Mouse (Mus musculus): ENCODE data around the gene Naa38.

Naa38 gene

GRCm38 (mm10) chr11:69395235-69395633, at the start of gene Naa38, which contains the start of gene Cyb5d1:
Gene Naa38, plus strand, starts transcription at chr11:69395487.
Gene Cyb5d1, minus strand, starts transcription at chr11:69395631.
- peak; percentile 95 for DNase-seq (ENCODE audit: low spot score)

- no peak for DNase-seq (ENCODE audit: low spot score)
Observed at GRCm38 (mm10) chr11:69346441-69346840, 48.8 kb upstream of the Naa38 start.

GRCm38 (mm10) chr11:69356544-69356943, 38.7 kb upstream of the Naa38 start:
- DNase-seq (ENCODE audit: low spot score): no peak

- no peak for DNase-seq (ENCODE audit: low spot score)
Observed at GRCm38 (mm10) chr11:69357690-69358089, 37.6 kb upstream of the Naa38 start.

- no peak for DNase-seq (ENCODE audit: low spot score)
Observed at GRCm38 (mm10) chr11:69362021-69362420, 33.3 kb upstream of the Naa38 start.

- DNase-seq (ENCODE audit: low spot score): peak; percentile 40
Observed at GRCm38 (mm10) chr11:69362479-69362878, 32.8 kb upstream of the Naa38 start.

- no peak for DNase-seq (ENCODE audit: low spot score)
Observed at GRCm38 (mm10) chr11:69364376-69364775, 30.9 kb upstream of the Naa38 start.

- peak; percentile 83 for DNase-seq (ENCODE audit: low spot score)
Observed at GRCm38 (mm10) chr11:69364910-69365309, 30.4 kb upstream of the Naa38 start.

GRCm38 (mm10) chr11:69365722-69366121, 29.6 kb upstream of the Naa38 start:
- DNase-seq (ENCODE audit: low spot score): peak; percentile 18

GRCm38 (mm10) chr11:69366157-69366854, 29.0 kb upstream of the Naa38 start:
- DNase-seq (ENCODE audit: low spot score): peak; percentile 94

GRCm38 (mm10) chr11:69366855-69367615, 28.3 kb upstream of the Naa38 start:
- peak; percentile 77 for DNase-seq (ENCODE audit: low spot score)

GRCm38 (mm10) chr11:69367616-69368355, 27.5 kb upstream of the Naa38 start:
- peak; percentile 82 for DNase-seq (ENCODE audit: low spot score)

GRCm38 (mm10) chr11:69368356-69369214, 26.7 kb upstream of the Naa38 start:
- peak; percentile 60 for DNase-seq (ENCODE audit: low spot score)

GRCm38 (mm10) chr11:69369215-69369989, 25.9 kb upstream of the Naa38 start, which contains the start of gene Chd3:
Gene Chd3, minus strand, starts transcription at chr11:69369406.
- peak; percentile 46 for DNase-seq (ENCODE audit: low spot score)

GRCm38 (mm10) chr11:69369990-69370816, 25.1 kb upstream of the Naa38 start:
- DNase-seq (ENCODE audit: low spot score): peak; percentile 49

GRCm38 (mm10) chr11:69370817-69371215, 24.5 kb upstream of the Naa38 start:
- DNase-seq (ENCODE audit: low spot score): peak; percentile 46

- peak; percentile 33 for DNase-seq (ENCODE audit: low spot score)
Observed at GRCm38 (mm10) chr11:69371601-69372000, 23.7 kb upstream of the Naa38 start.

GRCm38 (mm10) chr11:69372056-69372779, 23.1 kb upstream of the Naa38 start:
- DNase-seq (ENCODE audit: low spot score): peak; percentile 22

GRCm38 (mm10) chr11:69372780-69373170, 22.5 kb upstream of the Naa38 start:
- DNase-seq (ENCODE audit: low spot score): peak; percentile 37

All from embryo, embryonic 10.5 days (tissue).